Mouse (Mus musculus) frontal cortex, adult 2 months (tissue): ENCODE measurements around the gene Arnt. TPM values are rescaled to one million over a fixed set of nuclear protein-coding genes. Genes with fewer than 3 reads are reported as not detected.
"Not testable (repeated sequence)": the region's sequence is repeated elsewhere in the genome, so short reads cannot be mapped to it uniquely, and the experiment has no call there.

Source experiments
- DNase-seq, 2 experiments: peaks; one replicate each; pipeline ENCODE4 v3.0.0; 2022; ENCODE audit warnings: low spot score in 1 of 2; ENCODE audit errors: extremely low spot score in 1 of 2
- polyA plus RNA-seq: library from polyadenylated mRNA; depleted of rRNA; stranded (reverse); fragments of >200 nt; gene quantifications from 2 replicates; pipeline ENCODE4 v1.2.3, GENCODE M21; 2012; rRNA removed

The Arnt gene
- polyA plus RNA-seq, result 44.7 and 48.2 TPM in 2 replicates

- peak; percentile 88 to 91 for DNase-seq
Measured at GRCm38 (mm10) chr3:95434136-95434982, at the start of gene Arnt. Gene Arnt, plus strand, starts transcription at chr3:95434388.

GRCm38 (mm10) chr3:95385401-95386075 lies 48.6 kb upstream of the Arnt start:
- no peak for DNase-seq

- peak in 1 of 2 experiments; percentile 5 for DNase-seq
Measured at GRCm38 (mm10) chr3:95394385-95394784, 39.8 kb upstream of the Arnt start.

- DNase-seq, result no peak
Measured at GRCm38 (mm10) chr3:95402741-95403140, 31.4 kb upstream of the Arnt start, which contains the start of gene 4930558C23Rik. Gene 4930558C23Rik, minus strand, starts transcription at chr3:95402841.

GRCm38 (mm10) chr3:95407728-95408127 lies 26.5 kb upstream of the Arnt start:
- DNase-seq, result no peak

- DNase-seq, result no peak
Measured at GRCm38 (mm10) chr3:95408852-95409251, 25.3 kb upstream of the Arnt start.

- no peak for DNase-seq
Measured at GRCm38 (mm10) chr3:95412268-95412667, 21.9 kb upstream of the Arnt start.

GRCm38 (mm10) chr3:95417866-95418265 lies 16.3 kb upstream of the Arnt start:
- no peak for DNase-seq

- not testable (repeated sequence) for DNase-seq
Measured at GRCm38 (mm10) chr3:95426476-95426875, 7.7 kb upstream of the Arnt start.

GRCm38 (mm10) chr3:95427117-95427890 lies 6.9 kb upstream of the Arnt start:
- DNase-seq, result not testable (repeated sequence)

- DNase-seq, result not testable (repeated sequence)
Measured at GRCm38 (mm10) chr3:95427891-95428238, 6.3 kb upstream of the Arnt start.

- not testable (repeated sequence) for DNase-seq
Measured at GRCm38 (mm10) chr3:95428423-95428822, 5.8 kb upstream of the Arnt start.

GRCm38 (mm10) chr3:95433301-95433915 lies 780 bp upstream of the Arnt start:
- DNase-seq, result no peak

- DNase-seq, result no peak
Measured at GRCm38 (mm10) chr3:95434983-95435370, 789 bp downstream of the Arnt start.

GRCm38 (mm10) chr3:95435561-95435960 lies 1.4 kb downstream of the Arnt start:
- DNase-seq, result no peak

- DNase-seq, result not testable (repeated sequence)
Measured at GRCm38 (mm10) chr3:95438636-95439035, 4.4 kb downstream of the Arnt start.

GRCm38 (mm10) chr3:95439670-95440069 lies 5.5 kb downstream of the Arnt start:
- DNase-seq, result no peak

GRCm38 (mm10) chr3:95442406-95443117 lies 8.4 kb downstream of the Arnt start:
- DNase-seq, result no peak

GRCm38 (mm10) chr3:95445311-95445710 lies 11.1 kb downstream of the Arnt start:
- no peak for DNase-seq

GRCm38 (mm10) chr3:95450408-95450807 lies 16.2 kb downstream of the Arnt start:
- peak in 1 of 2 experiments; percentile 67 for DNase-seq
